Mouse (Mus musculus): Measurements from ENCODE around the gene Ankrd13b. TPM values are rescaled to one million over a fixed set of nuclear protein-coding genes. Genes with fewer than 3 reads are reported as not detected.

Gene Ankrd13b
- polyA plus RNA-seq, 1 experiment, result not detected

- peak overlapping the region; percentile 40 for H3K27ac ChIP-seq (ENCODE audit: insufficient read depth, low read depth, low read length)
- H3K4me1 ChIP-seq (ENCODE audit: control insufficient read depth, insufficient read depth, low read length), result peaks cover 57% of the 10 kb centered on the region
- H3K4me3 ChIP-seq (ENCODE audit: insufficient read depth, low read depth, low read length), result peak overlapping the region; percentile 80
- TF ChIP-seq POLR2A (IDR thresholded peaks at IDR 0.05; ENCODE audit: insufficient read depth, low read depth, low read length), result no peak
- no peak for TF ChIP-seq CTCF (IDR thresholded peaks at IDR 0.05; ENCODE audit: insufficient read depth, low read depth, low read length)
- WGBS, result 3% methylated on average over 55 of the region's 55 CpGs
These were observed 502 bp downstream of the Ankrd13b start for GRCm38 (mm10) chr11:77488771-77489581.

- Histone ChIP-seq H3K27ac (ENCODE audit: insufficient read depth, low read depth, low read length) (0 out of 2 replicates have a peak overlapping the region, but pooled peaks have one; percentile 36), H3K4me1 (ENCODE audit: control insufficient read depth, insufficient read depth, low read length) (peaks cover 68% of the 10 kb centered on the region), H3K4me3 (ENCODE audit: insufficient read depth, low read depth, low read length) (peak overlapping the region; percentile 4; the same call in 1 of the 2 replicates)
- 15% methylated on average over 5 of the region's 5 CpGs for WGBS
- TF ChIP-seq CTCF (IDR thresholded peaks at IDR 0.05; ENCODE audit: insufficient read depth, low read depth, low read length) (peak; percentile 36; the same call in 1 of the 2 replicates), POLR2A (IDR thresholded peaks at IDR 0.05; ENCODE audit: insufficient read depth, low read depth, low read length) (no peak)
These were observed 2.7 kb downstream of the Ankrd13b start for GRCm38 (mm10) chr11:77486798-77487197.

GRCm38 (mm10) chr11:77485229-77485628, 4.2 kb downstream of the Ankrd13b start:
- TF ChIP-seq CTCF (IDR thresholded peaks at IDR 0.05; ENCODE audit: insufficient read depth, low read depth, low read length) (no peak), POLR2A (IDR thresholded peaks at IDR 0.05; ENCODE audit: insufficient read depth, low read depth, low read length) (no peak)
- Histone ChIP-seq H3K4me3 (ENCODE audit: insufficient read depth, low read depth, low read length) (no peak overlapping the region), H3K4me1 (ENCODE audit: control insufficient read depth, insufficient read depth, low read length) (peaks cover 57% of the 10 kb centered on the region), H3K27ac (ENCODE audit: insufficient read depth, low read depth, low read length) (no peak overlapping the region)
- WGBS, result 41% methylated on average over 6 of the region's 6 CpGs

GRCm38 (mm10) chr11:77483510-77484255, 5.8 kb downstream of the Ankrd13b start:
- H3K4me1 ChIP-seq (ENCODE audit: control insufficient read depth, insufficient read depth, low read length), result peaks cover 50% of the 10 kb centered on the region
- H3K27ac ChIP-seq (ENCODE audit: insufficient read depth, low read depth, low read length), result no peak overlapping the region
- H3K4me3 ChIP-seq (ENCODE audit: insufficient read depth, low read depth, low read length), result no peak overlapping the region
- TF ChIP-seq CTCF (IDR thresholded peaks at IDR 0.05; ENCODE audit: insufficient read depth, low read depth, low read length) (no peak), POLR2A (IDR thresholded peaks at IDR 0.05; ENCODE audit: insufficient read depth, low read depth, low read length) (no peak)
- WGBS, result 54% methylated on average over 11 of the region's 11 CpGs

GRCm38 (mm10) chr11:77483043-77483442, 6.4 kb downstream of the Ankrd13b start:
- no peak for TF ChIP-seq POLR2A (IDR thresholded peaks at IDR 0.05; ENCODE audit: insufficient read depth, low read depth, low read length)
- TF ChIP-seq CTCF (IDR thresholded peaks at IDR 0.05; ENCODE audit: insufficient read depth, low read depth, low read length), result no peak
- 55% methylated on average over 3 of the region's 3 CpGs for WGBS
- Histone ChIP-seq H3K27ac (ENCODE audit: insufficient read depth, low read depth, low read length) (no peak overlapping the region), H3K4me3 (ENCODE audit: insufficient read depth, low read depth, low read length) (no peak overlapping the region), H3K4me1 (ENCODE audit: control insufficient read depth, insufficient read depth, low read length) (peaks cover 44% of the 10 kb centered on the region)

GRCm38 (mm10) chr11:77476895-77477294, 12.6 kb downstream of the Ankrd13b start:
- no peak overlapping the region for H3K27ac ChIP-seq (ENCODE audit: insufficient read depth, low read depth, low read length)
- no peak overlapping the region for H3K4me3 ChIP-seq (ENCODE audit: insufficient read depth, low read depth, low read length)
- no peak for TF ChIP-seq CTCF (IDR thresholded peaks at IDR 0.05; ENCODE audit: insufficient read depth, low read depth, low read length)
- WGBS, result 91% methylated on average over 6 of the region's 6 CpGs
- H3K4me1 ChIP-seq (ENCODE audit: control insufficient read depth, insufficient read depth, low read length), result peaks cover 11% of the 10 kb centered on the region

- Histone ChIP-seq H3K4me3 (ENCODE audit: insufficient read depth, low read depth, low read length) (no peak overlapping the region), H3K27ac (ENCODE audit: insufficient read depth, low read depth, low read length) (no peak overlapping the region), H3K4me1 (ENCODE audit: control insufficient read depth, insufficient read depth, low read length) (peaks cover 8% of the 10 kb centered on the region)
- WGBS, result 94% methylated on average over 14 of the region's 14 CpGs
- TF ChIP-seq POLR2A (IDR thresholded peaks at IDR 0.05; ENCODE audit: insufficient read depth, low read depth, low read length), result no peak
- TF ChIP-seq CTCF (IDR thresholded peaks at IDR 0.05; ENCODE audit: insufficient read depth, low read depth, low read length), result no peak
These were observed 13.3 kb downstream of the Ankrd13b start for GRCm38 (mm10) chr11:77476216-77476615.

- WGBS, result 92% methylated on average over 16 of the region's 16 CpGs
- Histone ChIP-seq H3K4me3 (ENCODE audit: insufficient read depth, low read depth, low read length) (no peak overlapping the region), H3K27ac (ENCODE audit: insufficient read depth, low read depth, low read length) (no peak overlapping the region), H3K4me1 (ENCODE audit: control insufficient read depth, insufficient read depth, low read length) (peaks cover 13% of the 10 kb centered on the region)
- TF ChIP-seq POLR2A (IDR thresholded peaks at IDR 0.05; ENCODE audit: insufficient read depth, low read depth, low read length) (no peak), CTCF (IDR thresholded peaks at IDR 0.05; ENCODE audit: insufficient read depth, low read depth, low read length) (no peak)
These were observed 16.7 kb downstream of the Ankrd13b start for GRCm38 (mm10) chr11:77472775-77473174.

GRCm38 (mm10) chr11:77471407-77471806, 18.1 kb downstream of the Ankrd13b start:
- Histone ChIP-seq H3K4me3 (ENCODE audit: insufficient read depth, low read depth, low read length) (no peak overlapping the region), H3K27ac (ENCODE audit: insufficient read depth, low read depth, low read length) (no peak overlapping the region), H3K4me1 (ENCODE audit: control insufficient read depth, insufficient read depth, low read length) (peaks cover 15% of the 10 kb centered on the region)
- WGBS, result 79% methylated on average over 29 of the region's 29 CpGs
- TF ChIP-seq POLR2A (IDR thresholded peaks at IDR 0.05; ENCODE audit: insufficient read depth, low read depth, low read length), result no peak
- no peak for TF ChIP-seq CTCF (IDR thresholded peaks at IDR 0.05; ENCODE audit: insufficient read depth, low read depth, low read length)
